Comparison of ENCODE assay signal across 23 mouse cellular contexts in genomic region chr7:144001628-144002027, GRCm38 (mm10). TPM values are rescaled to one million over a fixed set of nuclear protein-coding genes. Genes with fewer than 3 reads are reported as not detected.
DNase-seq lines count a peak whose midpoint lies in the region; ATAC-seq and TF ChIP-seq lines count a peak whose summit lies in the region.
"Had no signal": no experiment of that assay in that cellular context is flagged by ENCODE, and none has a peak within 500 bp of the region (broad histone marks: within the 10 kb centered on the region; RNA-seq: fewer than 3 reads in every experiment).

Gene Shank2 (plus strand): TSS chr7:144001928.

- no peak within 1 kb of the TSS for H3K4me3 ChIP-seq in testis, adult 2 months (ENCODE audit: control insufficient read depth, low read depth, low read length)
- no peak within 1 kb of the TSS for H3K4me3 ChIP-seq in intestine, postnatal 0 days (ENCODE audit: low read depth, low read length)
- H3K4me3 ChIP-seq: embryonic facial prominence, embryonic 10.5 days; forebrain, embryonic 13.5 days; heart, embryonic 10.5 days; hindbrain, embryonic 13.5 days; liver, embryonic 15.5 days had no signal

- 87% methylated on average over 3 of the region's 3 CpGs for WGBS in intestine, postnatal 0 days

- H3K27me3 ChIP-seq in testis, adult 2 months (ENCODE audit: control insufficient read depth, insufficient read depth, low read length): no peaks in the 10 kb centered on the region
- no peaks in the 10 kb centered on the region for H3K27me3 ChIP-seq in intestine, postnatal 0 days (replicated peaks; ENCODE audit: control insufficient read depth, insufficient read depth, low read length)
- H3K27me3 ChIP-seq: forebrain, embryonic 13.5 days; hindbrain, embryonic 13.5 days; liver, embryonic 15.5 days had no signal

- no peak for TF ChIP-seq CTCF in testis, adult 2 months (IDR thresholded peaks at IDR 0.05; ENCODE audit: control insufficient read depth, insufficient read depth, insufficient replicate concordance, low read depth, low read length)
- TF ChIP-seq CTCF in intestine, postnatal 0 days (IDR thresholded peaks at IDR 0.05; ENCODE audit: low read depth): no peak

- H3K4me1 ChIP-seq in testis, adult 2 months (ENCODE audit: control insufficient read depth, insufficient read depth, low read length): no peaks in the 10 kb centered on the region
- H3K4me1 ChIP-seq in intestine, postnatal 0 days (replicated peaks; ENCODE audit: control insufficient read depth, insufficient read depth, low read length): no peaks in the 10 kb centered on the region
- H3K4me1 ChIP-seq: embryonic facial prominence, embryonic 10.5 days; forebrain, embryonic 13.5 days; heart, embryonic 10.5 days; hindbrain, embryonic 13.5 days; liver, embryonic 15.5 days had no signal

- no peak within 1 kb of the TSS for H3K4me2 ChIP-seq in intestine, postnatal 0 days (replicated peaks; ENCODE audit: low read depth)
- H3K4me2 ChIP-seq: forebrain, embryonic 13.5 days; hindbrain, embryonic 13.5 days; liver, embryonic 15.5 days had no signal

- TF ChIP-seq POLR2A in testis, adult 2 months (IDR thresholded peaks at IDR 0.05; ENCODE audit: control insufficient read depth, low read depth, low read length): no peak

- no peak within 1 kb of the TSS for H3K9ac ChIP-seq in intestine, postnatal 0 days (ENCODE audit: low read depth, low read length)
- H3K9ac ChIP-seq: forebrain, embryonic 13.5 days; hindbrain, embryonic 13.5 days; liver, embryonic 15.5 days had no signal

- no peak for ATAC-seq in intestine, postnatal 0 days
- ATAC-seq in CD4-positive, CD25-positive, alpha-beta regulatory T cell, adult 4 months: no peak
- ATAC-seq: forebrain, embryonic 13.5 days; lung, postnatal 0 days had no signal

- H3K36me3 ChIP-seq in testis, adult 2 months (ENCODE audit: control insufficient read depth, insufficient read depth, low read length): no peaks in the 10 kb centered on the region
- H3K36me3 ChIP-seq in intestine, postnatal 0 days (ENCODE audit: control insufficient read depth, insufficient read depth): no peaks in the 10 kb centered on the region
- H3K36me3 ChIP-seq: embryonic facial prominence, embryonic 10.5 days; heart, embryonic 10.5 days; hindbrain, embryonic 13.5 days; liver, embryonic 15.5 days had no signal

- H3K9me3 ChIP-seq in intestine, postnatal 0 days (ENCODE audit: control insufficient read depth): no peaks in the 10 kb centered on the region
- H3K9me3 ChIP-seq: liver, embryonic 15.5 days had no signal

- no peak for DNase-seq in adrenal gland, adult 8-10 months
- no peak for DNase-seq in adrenal gland, postnatal 36 days
- DNase-seq in layer of hippocampus, adult 18-20 months (ENCODE audit: low spot score in 2 of 2): no peak
- no peak for DNase-seq in layer of hippocampus, adult 11-12 months (ENCODE audit: low spot score)
- no peak for DNase-seq in testis, postnatal 10 days (ENCODE audit: low spot score)
- DNase-seq: adrenal gland, adult 2 months; cerebellum, postnatal 10 days; heart, postnatal 10 days; kidney, adult 11 months; kidney, postnatal 25 days; thymus, postnatal 25 days had no signal

- no peak within 1 kb of the TSS for H3K27ac ChIP-seq in testis, adult 2 months (ENCODE audit: control insufficient read depth, insufficient read depth, low read depth, low read length)
- no peak within 1 kb of the TSS for H3K27ac ChIP-seq in intestine, postnatal 0 days (ENCODE audit: low read depth, low read length)
- H3K27ac ChIP-seq: embryonic facial prominence, embryonic 10.5 days; forebrain, embryonic 13.5 days; heart, embryonic 10.5 days; hindbrain, embryonic 13.5 days; liver, embryonic 15.5 days; stomach, postnatal 0 days had no signal

RNA-seq across cellular contexts. Expression of gene Shank2, which starts in this region (rescaled TPM):
- 10 to 100 TPM; 15.1 to 28.5 (median 23.6) TPM for total RNA-seq in adrenal gland, adult 8-10 months (2022)
- total RNA-seq in adrenal gland, postnatal 36 days (2021): 1 to 10 TPM; 2.8 to 6.6 TPM
- total RNA-seq in layer of hippocampus, adult 18-20 months (2021): 100 to 1,000 TPM; 119 to 122 TPM
- 30.0 and 34.7 TPM in 2 replicates for polyA plus RNA-seq in testis, adult 2 months (2012; rRNA removed)
- polyA plus RNA-seq in intestine, postnatal 0 days (2015; fragmentation: Nextera tagmentation; extraction: Ambion mirVana): 0.68 and 0.74 TPM in 2 replicates
- polyA plus RNA-seq in CD4-positive, CD25-positive, alpha-beta regulatory T cell, adult 4 months (2017; shearing (Covaris generic)): under 1 TPM in 1 of 2 experiments, not detected in 1; 0.05 TPM
- total RNA-seq: CH12.LX; megakaryocyte progenitor cell, adult 5-6 weeks had no signal

Comparison
In these comparisons a context has a peak if more than half of its experiments do, and no peak if none do; other contexts are left out.
1. RNA of gene Shank2 (total RNA-seq): 119 to 122 TPM in layer of hippocampus, adult 18-20 months; 15.1 to 28.5 TPM in adrenal gland, adult 8-10 months and 2.8 to 6.6 TPM in adrenal gland, postnatal 36 days; every median in the first group is over 4 times any median in the second.
2. RNA of gene Shank2 (polyA plus RNA-seq): 30.0 to 34.7 TPM in testis, adult 2 months; 0.68 to 0.74 TPM in intestine, postnatal 0 days and 0.05 TPM in CD4-positive, CD25-positive, alpha-beta regulatory T cell, adult 4 months; every median in the first group is over 10 times any median in the second.